Mouse (Mus musculus) naive thymus-derived CD4-positive, alpha-beta T cell, adult 2 months (primary cell): ENCODE results near the gene Rims4.
A peak's percentile ranks its signal among the peaks of the same experiment; 100 is the strongest.

Experiments
- DNase-seq: peaks from one replicate; pipeline ENCODE4 v3.0.0-alpha.2; 2011; ENCODE audit warnings: low read depth

The Rims4 gene

DNA sequence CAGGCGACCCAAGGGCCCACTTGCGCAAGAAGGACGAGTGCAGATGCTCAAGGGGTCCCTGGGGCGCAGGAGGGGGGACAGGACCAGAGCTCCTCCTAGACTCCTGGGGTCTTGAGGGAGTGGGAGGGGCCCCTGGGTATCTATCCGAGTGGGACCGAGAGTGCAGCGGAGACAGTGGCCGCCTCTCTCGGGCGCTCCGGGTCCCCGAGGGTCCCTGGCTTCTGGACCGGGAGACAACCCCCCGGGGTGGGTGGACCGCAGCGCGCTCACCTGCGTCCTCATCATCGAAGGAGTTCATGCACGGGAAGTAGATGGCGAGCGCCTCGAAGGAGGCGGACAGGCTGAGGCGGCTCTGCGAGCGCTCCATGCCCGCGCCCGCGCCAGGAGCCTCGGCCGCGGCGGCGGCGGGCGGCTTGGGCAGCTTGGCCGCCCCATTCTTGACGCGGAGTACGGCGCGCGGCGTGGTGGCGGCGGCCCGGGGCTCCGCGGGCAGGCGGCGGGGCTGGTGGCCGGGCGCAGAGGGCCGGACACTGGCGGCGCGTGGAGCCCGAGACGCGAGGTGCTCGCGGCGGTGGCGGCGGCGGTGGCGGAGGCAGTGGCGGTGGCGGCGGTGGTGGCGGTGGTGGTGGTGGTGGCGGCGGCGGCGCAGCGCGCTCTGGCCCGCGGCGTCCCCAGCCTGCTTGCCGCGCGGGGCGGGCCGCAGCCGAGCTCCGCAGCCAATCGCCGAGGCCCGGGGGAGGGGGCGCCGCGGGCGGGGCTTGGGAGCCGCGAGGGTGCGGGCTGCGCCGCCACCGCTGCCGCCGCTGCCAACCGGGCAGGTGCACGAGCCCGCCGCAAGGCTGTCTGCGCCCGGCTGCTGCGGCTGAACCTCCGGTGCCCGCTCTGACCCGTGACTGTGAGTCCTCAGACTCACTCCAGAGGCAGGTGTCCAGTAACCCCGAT lies at the start of gene Rims4:
TSS of gene Rims4 (minus strand) at position 367 of the 942 bp plus-strand sequence.
- no peak for DNase-seq

DNA sequence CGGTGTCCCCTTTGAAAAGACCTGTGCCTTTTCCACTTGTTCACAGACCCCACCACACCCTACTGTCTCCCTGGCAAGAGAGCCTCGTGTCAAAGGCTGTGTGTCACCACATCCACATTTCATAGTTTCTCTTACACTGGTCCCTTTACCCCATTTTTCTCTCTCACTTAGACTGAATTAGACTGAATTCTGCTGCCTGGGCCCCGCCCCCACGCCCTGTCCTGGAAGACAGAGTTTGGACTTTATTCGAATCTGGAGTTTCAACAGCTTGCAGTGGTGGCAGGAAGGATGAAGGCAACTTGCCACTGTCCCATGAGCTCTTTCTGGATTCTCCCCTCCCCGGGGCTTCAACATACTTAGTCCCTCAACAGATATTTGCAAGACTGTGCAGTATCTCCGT lies 47.2 kb upstream of the Rims4 start:
- DNase-seq = no peak

DNA sequence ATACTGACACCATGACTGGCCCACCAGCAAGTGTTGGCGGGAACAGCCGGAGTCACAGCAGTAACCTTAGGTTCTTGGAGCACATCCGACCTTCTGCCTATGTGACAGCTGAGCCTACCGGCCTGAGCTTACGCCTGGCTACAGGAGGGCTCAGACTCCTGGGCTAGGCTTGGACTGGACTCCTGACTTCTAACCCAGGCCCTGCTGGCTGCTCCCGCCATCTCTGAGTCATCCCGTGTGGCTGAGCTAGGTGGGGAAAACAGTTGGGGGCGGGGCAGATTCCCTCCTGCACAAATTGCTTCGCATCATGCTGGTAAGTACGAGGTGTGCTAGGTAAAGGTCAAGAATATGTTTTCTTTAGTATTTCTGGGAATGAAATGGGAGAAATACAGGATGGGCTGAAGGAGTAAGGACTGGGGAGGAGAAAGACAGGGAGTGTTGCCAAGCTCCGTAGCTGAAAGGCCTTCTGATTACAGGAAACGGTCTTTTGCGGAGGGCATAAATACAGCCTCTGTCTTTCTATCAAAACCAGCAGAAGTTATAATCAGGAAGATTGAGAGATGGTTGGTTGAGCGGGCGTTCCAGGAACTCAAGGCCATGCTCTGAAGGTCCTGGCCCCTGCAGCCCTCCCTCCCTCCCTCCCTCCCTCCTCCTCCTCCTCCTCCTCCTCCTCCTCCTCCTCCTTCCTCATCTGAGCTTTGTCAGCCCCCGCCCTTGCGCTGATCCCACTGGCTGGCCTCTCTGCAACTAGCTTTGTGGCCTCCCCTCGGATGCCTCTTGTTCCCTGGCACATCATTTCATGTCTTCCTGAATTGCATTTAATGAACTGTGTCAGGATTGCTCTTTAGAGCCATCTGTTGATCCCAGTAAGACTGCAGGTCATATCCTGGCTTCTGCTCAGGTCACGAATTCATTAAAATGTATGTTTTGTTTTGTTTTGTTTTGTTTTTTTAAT lies 46.4 kb upstream of the Rims4 start:
- DNase-seq = no peak

DNA sequence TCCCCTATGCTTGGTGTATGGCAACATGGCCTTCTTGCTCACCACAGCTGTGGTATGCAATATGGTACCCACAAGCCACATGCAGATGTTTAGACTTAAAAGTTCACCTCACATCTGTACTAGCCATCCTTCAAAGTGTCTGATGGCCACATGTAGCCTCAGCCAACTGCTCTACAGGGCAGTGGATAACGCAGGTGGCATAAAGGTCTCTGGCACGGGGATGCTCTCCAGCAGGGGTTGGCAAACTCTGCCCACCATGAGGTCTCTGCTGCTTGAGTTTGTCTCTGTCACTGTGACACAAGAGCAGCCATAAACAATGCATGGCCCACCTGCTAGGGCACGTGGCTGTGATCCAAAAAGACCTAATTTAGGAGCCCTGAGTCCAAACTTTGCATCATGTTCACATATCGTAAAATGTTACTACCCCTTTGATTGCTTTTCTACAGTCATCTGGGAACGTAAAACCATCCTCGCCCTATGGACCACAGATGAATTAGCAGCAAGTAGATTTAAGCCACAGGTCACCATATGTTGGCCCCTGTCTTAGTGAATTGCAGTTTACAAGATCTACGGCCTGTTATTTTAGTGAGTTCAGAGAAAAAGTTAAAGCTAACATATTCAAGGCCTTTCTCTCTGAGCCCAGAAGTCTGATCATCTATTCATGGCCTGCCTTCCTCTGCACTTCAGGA lies 35.3 kb upstream of the Rims4 start:
- no peak for DNase-seq

DNA sequence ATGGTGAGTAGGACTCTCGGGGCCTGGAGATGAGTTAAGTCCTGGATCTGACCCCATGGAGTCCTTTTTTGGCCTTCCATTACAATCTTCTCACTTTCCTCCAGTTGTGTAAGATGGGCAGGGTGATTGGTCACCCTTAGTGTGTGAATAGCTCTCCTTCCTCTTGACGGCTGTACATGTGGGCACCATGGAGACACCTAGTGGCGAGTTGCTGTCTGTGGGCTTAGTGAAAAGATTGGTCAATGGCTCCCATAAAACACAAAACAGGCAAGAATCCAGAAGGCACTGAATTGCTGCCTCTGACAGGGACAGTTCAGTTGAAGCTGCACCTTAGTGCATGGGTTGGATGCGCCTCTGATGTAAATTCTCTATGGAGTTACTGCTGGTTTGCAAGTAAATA lies 33.3 kb upstream of the Rims4 start:
- peak; percentile 24 for DNase-seq

DNA sequence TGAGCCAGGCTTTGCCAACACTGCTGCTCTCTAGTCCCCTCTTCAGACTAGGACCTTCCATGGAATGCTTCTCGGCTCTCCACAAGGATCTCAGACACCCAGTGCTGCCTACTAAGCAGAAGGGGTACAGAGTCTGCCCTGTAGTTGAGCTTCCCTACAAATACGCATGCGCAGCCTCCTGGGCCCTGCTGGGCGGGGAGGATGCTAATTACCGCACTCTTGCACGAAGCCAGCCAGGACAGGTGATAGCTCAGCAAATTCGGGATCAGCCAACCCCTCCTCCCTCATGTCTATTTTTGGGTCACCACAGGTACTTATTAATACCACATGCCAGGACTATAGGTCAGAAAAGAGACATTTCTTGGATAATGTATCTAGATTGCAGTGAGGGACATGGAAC lies 29.5 kb upstream of the Rims4 start:
- DNase-seq = no peak

DNA sequence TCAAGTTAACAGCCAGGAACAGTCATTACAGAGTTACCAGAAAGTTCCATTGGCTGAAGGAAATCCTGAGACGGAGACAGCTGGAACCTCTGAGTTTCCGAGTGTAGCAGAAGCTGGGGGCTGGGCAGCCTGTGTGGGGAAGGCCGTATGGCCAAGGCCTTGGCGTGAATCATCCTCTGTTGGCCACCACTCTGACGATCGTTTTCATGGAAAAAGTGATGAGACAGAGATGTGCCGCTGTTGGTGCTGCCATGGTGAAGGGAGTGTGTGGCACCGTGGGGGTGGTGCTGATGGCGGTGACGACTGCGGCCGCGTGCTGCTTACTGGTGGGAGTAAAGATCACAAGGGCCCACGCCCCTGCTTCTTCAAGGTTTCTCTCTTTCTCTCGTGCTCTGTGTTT lies 27.7 kb upstream of the Rims4 start:
- DNase-seq = no peak

DNA sequence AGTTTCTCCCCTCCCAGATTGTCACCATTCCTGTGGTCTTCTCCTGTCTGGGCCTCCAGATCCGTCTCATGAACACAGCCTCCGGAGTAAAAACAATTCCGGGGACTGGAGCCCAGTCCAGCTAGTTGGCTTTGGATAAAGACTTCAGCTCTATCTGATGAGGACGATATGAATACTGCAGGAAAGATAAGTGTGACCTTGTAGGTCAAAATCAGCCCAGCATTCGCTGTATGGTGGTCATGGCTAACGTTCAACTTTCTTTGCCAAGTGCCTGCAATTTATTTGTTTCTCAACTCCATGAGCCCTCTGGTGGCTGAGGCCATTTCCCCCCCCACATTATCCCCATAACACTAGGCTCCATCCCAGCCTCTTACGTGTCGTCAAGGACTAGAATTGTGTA lies 26.0 kb upstream of the Rims4 start:
- no peak for DNase-seq

DNA sequence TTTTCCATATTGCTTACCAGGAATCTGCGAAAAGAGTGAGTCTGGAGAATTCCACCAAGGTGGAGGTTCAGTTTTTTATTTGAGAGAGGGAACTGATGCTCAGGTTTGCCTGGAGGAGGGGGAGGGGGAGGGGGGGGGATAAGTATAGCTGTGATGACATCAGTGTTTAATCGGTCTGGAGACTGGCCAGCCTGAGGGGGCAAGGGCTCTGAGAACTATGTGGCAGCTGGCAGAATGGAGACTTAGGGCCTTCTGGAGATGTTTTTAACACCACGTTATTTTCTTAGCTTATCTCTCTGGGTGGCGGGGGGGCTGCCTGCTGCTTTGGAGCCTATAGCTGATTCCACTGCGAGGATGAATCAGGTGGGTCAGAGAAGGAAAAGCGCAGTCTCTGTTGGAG lies 24.6 kb upstream of the Rims4 start:
- DNase-seq = no peak

DNA sequence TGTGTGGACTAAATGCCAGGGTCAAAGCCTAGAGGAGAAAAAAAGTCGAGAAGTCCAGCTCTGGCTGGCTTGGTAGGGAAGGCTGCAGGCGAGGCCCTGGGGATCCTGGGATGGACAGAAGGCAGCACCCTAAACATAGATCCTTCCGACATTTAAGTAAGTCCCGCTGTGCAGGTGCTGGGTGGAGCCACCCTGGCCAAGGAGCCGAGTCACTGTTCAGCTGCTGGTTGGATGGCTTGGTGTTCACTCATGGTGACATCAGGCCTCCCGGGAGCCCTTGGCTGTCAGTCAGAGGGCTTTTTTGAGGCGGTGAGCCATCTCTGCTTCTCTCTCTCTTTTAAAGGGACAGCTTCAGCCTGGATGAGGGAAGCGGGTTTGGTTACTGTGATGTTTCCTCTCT lies 21.0 kb upstream of the Rims4 start:
- no peak for DNase-seq

DNA sequence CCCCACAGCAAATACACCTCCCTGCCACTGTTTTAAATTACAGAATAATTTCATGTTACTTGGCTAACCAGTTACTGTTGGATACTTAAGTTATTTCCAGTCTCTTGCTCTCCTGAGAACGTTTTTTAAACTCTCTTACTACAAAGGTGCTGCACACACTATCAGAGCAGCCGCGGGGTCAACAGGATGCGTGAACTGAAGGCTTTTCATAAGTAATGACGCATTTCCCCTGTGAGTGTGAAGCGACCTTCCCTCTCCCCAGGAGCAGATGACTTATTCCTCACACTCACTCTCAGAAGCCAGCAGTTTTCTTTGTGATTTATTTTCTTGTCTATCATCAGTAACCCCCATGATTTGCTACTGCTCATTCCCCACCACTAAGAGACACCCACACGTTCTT lies 13.7 kb upstream of the Rims4 start:
- DNase-seq = no peak

DNA sequence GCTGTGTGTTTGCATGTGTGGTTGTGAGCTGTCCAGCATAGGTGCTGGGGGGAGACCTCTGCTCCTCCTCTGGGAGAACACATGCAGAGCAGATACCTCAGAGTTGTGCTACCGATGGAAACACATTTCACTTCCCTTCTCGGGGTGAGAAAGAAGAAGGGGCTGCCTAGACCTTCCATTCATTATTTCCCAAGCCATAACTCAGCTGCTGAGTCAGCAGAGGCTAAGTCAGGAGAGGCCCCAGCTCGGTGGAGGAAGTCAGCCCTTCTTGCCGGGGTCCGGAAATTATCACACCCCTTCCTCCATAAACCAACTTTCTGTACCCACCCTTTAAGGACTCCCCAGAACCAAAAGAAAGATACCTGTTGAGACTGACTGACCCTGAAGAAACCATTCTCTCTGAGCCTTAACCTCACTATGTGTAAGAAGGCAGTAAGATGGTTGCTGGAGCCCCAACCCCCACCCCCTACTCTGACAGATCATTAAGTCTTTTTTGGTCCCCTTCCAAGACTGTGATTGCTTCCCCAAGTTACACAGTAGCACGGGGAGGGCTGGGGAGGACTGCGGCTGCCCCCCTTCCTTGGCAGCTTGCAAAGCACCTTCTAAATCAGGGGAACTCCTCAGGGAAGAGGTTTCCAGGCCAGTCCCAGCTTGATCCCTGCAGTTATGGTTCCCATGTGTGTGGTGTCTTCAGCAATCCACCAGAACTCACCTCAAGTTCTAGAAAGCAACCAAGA lies 10.1 kb upstream of the Rims4 start:
- no peak for DNase-seq

DNA sequence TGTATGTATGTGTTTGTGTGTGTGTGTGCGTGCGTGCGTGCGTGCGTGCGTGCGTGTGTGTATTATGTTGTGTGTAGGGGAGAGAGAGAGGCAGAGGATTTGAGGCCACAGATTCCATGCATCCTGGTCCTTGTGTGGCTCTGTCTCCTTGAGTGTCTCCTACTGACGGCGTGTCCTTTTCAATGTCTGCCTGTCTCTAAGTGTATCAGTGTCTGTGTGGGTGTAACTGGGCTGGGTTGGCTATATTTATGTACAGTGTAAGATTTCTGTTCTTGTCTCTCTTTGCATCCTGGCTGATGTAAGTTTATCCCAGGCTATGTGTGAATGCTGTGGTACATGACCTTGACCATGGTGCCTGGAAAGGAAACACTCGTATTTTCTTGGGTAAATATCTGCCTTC lies 6.6 kb upstream of the Rims4 start:
- DNase-seq = no peak

DNA sequence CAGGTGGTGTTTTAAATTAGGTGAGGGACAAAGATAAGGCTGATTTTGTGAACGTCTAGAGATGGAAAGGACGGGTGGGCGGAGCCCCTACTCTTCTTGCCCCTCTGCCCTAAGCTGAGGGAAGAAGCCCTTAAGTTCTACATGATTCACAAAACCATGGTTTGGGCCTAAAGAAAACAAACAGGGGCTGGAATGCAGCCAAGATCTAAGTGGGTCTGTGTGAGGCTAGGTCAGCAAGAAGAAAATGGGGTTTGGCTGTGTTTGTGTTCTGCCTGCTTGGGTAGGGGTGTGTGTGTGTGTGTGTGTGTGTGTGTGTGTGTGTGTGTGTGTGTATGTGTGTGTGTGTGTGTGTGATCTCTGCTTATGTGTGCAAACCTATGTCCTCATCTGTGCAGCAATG lies 6.0 kb upstream of the Rims4 start:
- no peak for DNase-seq

DNA sequence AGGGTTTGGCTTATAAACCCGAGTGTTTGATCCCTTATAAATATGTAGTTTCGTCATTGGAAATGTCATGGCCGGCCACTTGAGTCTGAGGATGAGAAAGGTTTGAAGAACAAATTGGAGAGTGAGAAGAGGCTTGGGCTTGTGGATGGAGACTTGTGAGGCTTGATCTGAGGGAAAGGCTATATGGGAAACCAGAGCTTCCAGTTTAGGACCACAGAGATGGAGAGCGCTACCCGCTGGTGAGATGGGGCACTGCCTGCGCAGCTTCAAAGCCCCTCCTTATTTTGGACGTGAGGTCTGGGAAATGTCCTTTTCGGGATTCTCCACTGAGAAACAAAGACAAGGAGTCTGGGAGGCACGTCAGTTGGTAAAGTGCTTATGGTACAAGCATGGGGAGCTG lies 4.6 kb upstream of the Rims4 start:
- DNase-seq = no peak

DNA sequence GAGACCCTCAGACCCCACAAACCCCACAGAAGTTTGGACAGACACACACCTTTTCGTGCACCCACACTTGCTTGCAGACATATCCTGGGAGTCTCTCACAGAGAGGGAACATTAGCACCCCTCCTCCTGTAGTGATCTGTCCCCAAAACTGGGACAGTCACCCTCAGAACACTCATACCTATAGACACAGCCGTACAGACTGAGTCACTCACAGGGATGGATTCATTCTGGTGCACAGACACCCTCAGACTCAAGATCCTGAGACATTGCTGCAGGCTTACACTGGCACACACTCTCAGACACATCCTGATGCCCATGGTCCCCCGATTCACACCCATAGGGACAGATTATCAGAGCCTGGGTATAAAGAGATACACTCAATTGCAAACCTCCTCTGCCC lies 1.1 kb upstream of the Rims4 start:
- DNase-seq = no peak

DNA sequence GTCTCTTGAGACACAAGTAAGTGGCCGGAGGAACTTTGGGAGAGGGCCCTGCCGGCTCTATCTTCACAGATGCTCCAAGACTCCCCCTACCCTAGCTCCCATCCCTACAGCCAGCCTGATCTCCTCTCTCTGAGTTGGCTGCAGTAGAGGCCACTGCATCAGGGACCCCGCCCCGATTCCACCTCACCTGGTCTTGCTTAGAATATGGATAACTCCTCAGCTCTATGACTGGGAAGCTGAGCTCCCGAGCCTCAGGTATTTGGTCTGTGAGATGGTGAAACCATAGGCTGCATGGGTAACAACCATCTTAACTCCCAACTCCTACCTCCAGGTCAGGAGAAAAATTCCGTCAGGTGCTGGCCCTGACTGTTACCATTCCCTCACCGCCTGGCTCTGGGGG lies 1.8 kb downstream of the Rims4 start:
- no peak for DNase-seq

DNA sequence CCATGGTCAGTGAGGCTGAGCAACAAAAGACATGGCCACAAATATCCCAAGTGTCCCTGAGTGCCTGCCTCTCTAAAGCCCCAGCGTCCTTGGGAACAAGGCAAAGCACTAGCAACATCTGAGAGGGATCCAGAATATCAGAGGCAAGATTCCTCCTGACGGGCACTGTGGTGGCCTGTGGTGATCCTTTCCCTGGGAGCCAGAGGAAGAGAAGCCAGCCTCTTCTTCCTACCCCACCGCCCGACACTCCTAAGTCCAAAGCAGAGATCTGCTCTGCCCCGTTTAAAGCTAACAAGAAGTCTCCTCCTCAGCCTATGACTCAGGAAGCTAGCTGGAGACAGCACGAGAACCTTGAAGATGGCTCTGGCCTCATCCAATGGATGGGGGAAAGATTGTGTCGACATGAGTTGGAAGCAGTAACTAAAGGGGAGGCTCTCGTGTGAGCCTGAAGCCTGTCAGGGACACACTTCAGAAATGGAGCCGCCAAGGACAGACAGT lies 3.1 kb downstream of the Rims4 start:
- DNase-seq = no peak

DNA sequence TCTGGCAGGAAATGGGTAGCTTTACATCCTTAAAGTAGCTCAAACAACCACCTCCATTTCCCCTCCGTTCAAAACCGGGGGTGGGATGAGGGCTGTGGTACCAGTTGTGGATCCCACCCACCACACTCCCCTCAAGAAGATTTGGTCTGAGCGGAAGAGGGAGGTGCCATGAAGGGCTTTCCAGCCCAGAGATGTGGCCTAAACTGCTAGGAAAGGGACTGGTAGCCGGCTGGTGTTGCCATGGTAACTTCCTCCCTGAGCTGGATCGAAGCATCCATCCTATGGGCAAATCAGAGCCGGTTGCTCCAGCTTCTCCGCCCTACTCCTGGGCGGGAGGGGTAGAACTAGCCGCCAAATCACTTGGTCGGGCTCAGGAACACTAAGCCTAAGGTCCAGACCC lies 4.4 kb downstream of the Rims4 start:
- no peak for DNase-seq

DNA sequence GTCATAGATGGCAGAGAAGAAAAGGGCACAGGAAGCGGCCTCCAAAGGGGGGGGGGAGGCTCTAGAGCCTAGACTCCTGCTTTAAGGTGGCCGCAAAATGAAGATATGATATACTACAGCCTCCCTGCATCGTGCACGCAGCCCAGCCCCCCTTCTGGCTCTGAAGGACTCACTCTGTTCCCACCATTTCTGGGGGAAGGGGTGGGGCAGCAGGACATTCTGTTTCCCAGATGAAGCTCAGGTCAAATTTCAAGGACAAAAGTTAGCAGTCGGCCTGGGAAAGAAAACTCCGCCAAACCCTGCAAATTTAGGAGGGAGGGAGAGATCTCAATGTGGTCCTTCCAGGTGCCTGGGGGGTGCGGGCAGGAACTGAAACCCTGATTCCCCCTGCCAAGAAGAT lies 4.8 kb downstream of the Rims4 start:
- DNase-seq = no peak

DNA sequence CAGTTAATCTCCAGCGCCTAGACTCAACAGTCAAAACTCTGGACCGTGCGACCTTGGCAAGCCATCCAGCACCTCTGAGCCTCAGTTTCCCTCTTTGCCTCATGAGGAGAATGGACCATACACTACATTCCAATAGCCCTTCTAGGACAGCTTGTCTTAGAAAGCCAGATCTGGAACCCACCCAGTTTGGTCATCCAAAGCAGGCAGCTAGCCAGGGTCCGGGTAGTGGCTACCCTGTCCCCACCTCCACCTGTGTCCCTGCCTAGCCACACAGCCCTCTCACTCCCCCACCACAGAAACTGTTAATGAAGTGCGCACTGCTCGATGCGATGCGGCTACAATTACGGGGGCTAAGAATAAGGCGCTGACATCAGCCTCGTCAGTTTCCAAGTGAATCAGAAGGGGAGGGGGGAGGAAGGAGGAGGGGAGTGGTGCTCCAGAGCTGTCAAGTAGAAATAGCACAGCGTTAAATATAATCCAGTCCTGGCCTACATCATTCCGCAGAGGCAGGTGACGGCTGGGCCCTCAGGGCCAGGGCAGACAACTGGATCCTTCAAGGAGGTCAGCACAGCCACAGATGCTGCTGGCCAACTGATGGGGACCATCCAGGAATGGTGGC lies 6.5 kb downstream of the Rims4 start:
- DNase-seq = no peak
